Mouse (Mus musculus) intestine, postnatal 0 days (tissue): Measurements from ENCODE around the gene Pdilt. TPM values are rescaled to one million over a fixed set of nuclear protein-coding genes. Genes with fewer than 3 reads are reported as not detected.
"Not testable (repeated sequence)": the region's sequence is repeated elsewhere in the genome, so short reads cannot be mapped to it uniquely, and the experiment has no call there.

Experiments
- ATAC-seq: fragments of 200-750 bp; cut with Nextera tagmentation; 2 replicates; pipeline ENCODE4 v1.8.0; 2017; ENCODE audit warnings: mild to moderate bottlenecking, moderate TSS enrichment, moderate library complexity
- H3K27ac ChIP-seq: fragments of 300-500 bp; sonication (generic); 2 replicates; pipeline ENCODE4 v1.5.1; 2014; ENCODE audit warnings: mild to moderate bottlenecking, low read depth, low read length, moderate library complexity
- H3K27me3 ChIP-seq: fragments of 300-500 bp; sonication (generic); replicated peaks from 2 replicates; pipeline ENCODE4 v1.6.1; 2014; ENCODE audit warnings: low read length, mixed read lengths; ENCODE audit not compliant: control insufficient read depth, insufficient read depth
- H3K36me3 ChIP-seq: fragments of 300-500 bp; sonication (generic); 2 replicates; pipeline ENCODE4 v1.6.1; 2014; ENCODE audit warnings: mild to moderate bottlenecking, moderate library complexity; ENCODE audit not compliant: control insufficient read depth, insufficient read depth
- H3K4me1 ChIP-seq: fragments of 300-500 bp; sonication (generic); replicated peaks from 2 replicates; pipeline ENCODE4 v1.6.1; 2014; ENCODE audit warnings: antibody characterized with exemption, low read length, mixed read lengths; ENCODE audit not compliant: control insufficient read depth, insufficient read depth
- H3K4me2 ChIP-seq: fragments of 300-500 bp; sonication (generic); replicated peaks from 2 replicates; pipeline ENCODE4 v1.6.1; 2014; ENCODE audit warnings: low read depth, mild to moderate bottlenecking, moderate library complexity
- H3K4me3 ChIP-seq: fragments of 300-500 bp; sonication (generic); 2 replicates; pipeline ENCODE4 v1.5.1; 2014; ENCODE audit warnings: low read depth, low read length
- H3K9ac ChIP-seq: fragments of 300-500 bp; sonication (generic); 2 replicates; pipeline ENCODE4 v1.6.1; 2014; ENCODE audit warnings: mild to moderate bottlenecking, low read depth, low read length
- H3K9me3 ChIP-seq: fragments of 300-500 bp; sonication (generic); 2 replicates; pipeline ENCODE4 v1.6.1; 2016; ENCODE audit warnings: mixed run types; ENCODE audit not compliant: control insufficient read depth
- CTCF ChIP-seq: sonication (generic); IDR thresholded peaks from 2 replicates; pipeline ENCODE4 v1.5.1; 2016; ENCODE audit warnings: low read depth, mild to moderate bottlenecking, control low read depth, antibody characterized with exemption, moderate library complexity
- WGBS: fragments of 180-500 bp; shearing (Covaris S2); extraction: QIAGEN DNeasy Blood & Tissue Kit; methylation state at CpG from one replicate; pipeline ENCODE4 v1.1.7; 2014; 5-methylcytosine and 5-hydroxymethylcytosine counted together
- polyA plus RNA-seq: library from polyadenylated mRNA; unstranded; fragments of >200 nt; fragmentation: Nextera tagmentation; extraction: Ambion mirVana; gene quantifications from 2 replicates; pipeline ENCODE4 v1.2.1, GENCODE M21; 2015

Gene Pdilt
- not detected in 2 replicates for polyA plus RNA-seq

DNA sequence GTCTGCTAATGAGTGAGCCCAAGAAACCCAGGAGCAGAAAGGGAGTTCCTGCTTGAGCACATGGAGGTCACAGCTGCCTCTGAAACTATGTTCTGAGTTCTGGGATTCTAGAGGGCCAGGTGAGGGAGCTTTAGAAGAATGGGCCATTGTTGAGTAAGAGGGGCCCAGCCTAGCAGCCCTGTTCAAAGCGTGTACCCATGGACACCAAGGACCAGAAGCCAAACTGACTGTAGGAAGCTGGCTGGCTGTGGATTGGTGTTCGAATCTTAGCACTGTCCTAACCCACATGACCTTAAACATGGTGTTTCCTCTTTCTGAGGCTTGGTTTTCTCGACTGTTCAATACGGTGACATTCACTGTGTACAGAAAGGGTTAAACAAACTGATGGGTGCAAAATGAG is at the start of gene Pdilt:
TSS of gene Pdilt (minus strand) at position 101 of the 400 bp plus-strand sequence.
- Histone ChIP-seq H3K4me1 (0 out of 2 replicates have a peak, but pooled peaks cover 3% of the 10 kb centered on the region), H3K27ac (no peak within 1 kb of the TSS), H3K9me3 (no peaks in the 10 kb centered on the region), H3K4me2 (no peak within 1 kb of the TSS), H3K9ac (no peak within 1 kb of the TSS), H3K4me3 (no peak within 1 kb of the TSS), H3K27me3 (no peaks in the 10 kb centered on the region), H3K36me3 (no peaks in the 10 kb centered on the region)
- WGBS: 63% methylated on average over 4 of the region's 4 CpGs
- TF ChIP-seq CTCF: no peak
- no peak for ATAC-seq

DNA sequence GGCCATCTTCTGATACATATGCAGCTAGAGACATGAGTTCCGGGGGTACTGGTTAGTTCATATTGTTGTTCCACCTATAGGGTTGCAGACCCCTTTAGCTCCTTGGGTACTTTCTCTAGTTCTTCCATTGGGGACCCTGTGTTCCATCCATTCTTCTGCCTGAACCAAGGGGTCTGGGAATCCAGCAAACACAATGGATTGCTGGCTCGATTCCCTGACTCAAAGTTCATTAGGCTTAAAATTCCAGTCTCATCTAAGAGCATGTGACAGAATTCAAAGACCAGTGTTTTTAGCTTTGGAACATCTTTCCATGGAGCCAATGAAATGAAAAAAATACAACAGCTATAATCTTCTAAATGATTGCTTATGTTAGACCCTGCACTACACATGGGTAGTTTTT is 39.2 kb upstream of the Pdilt start:
- H3K9me3 ChIP-seq, H3K27me3 ChIP-seq, H3K4me2 ChIP-seq, ATAC-seq, H3K9ac ChIP-seq, H3K4me3 ChIP-seq, H3K4me1 ChIP-seq, H3K36me3 ChIP-seq, H3K27ac ChIP-seq: not testable (repeated sequence)
- WGBS: 81% methylated on average over 2 of the region's 2 CpGs

DNA sequence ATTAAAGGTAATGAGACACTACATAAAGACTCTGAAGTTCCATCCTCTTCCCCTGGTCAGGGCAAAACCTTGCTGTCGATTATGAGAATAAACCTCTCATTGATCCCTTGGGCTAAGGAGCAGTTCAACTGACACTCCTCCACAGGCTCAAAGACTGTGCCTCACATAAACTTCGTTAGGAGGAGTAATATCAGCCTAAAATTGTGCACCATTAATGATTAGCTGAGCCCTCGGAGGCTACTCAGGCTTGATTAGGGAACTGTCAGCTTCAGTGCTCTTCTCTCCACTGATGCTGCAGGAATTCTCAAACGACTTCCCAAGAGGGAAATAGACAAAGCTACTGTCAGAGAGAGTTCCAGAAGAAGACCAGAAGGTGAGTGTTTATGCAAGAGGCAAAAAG is 38.2 kb upstream of the Pdilt start:
- ATAC-seq: no peak
- 41% methylated on average over 4 of the region's 4 CpGs for WGBS
- no peak overlapping the region for H3K4me2 ChIP-seq
- H3K9me3 ChIP-seq: no peaks in the 10 kb centered on the region
- H3K4me3 ChIP-seq: no peak overlapping the region
- no peak overlapping the region for H3K27ac ChIP-seq
- H3K27me3 ChIP-seq: no peaks in the 10 kb centered on the region
- no peak for TF ChIP-seq CTCF
- H3K4me1 ChIP-seq: no peaks in the 10 kb centered on the region
- H3K36me3 ChIP-seq: no peaks in the 10 kb centered on the region
- no peak overlapping the region for H3K9ac ChIP-seq

DNA sequence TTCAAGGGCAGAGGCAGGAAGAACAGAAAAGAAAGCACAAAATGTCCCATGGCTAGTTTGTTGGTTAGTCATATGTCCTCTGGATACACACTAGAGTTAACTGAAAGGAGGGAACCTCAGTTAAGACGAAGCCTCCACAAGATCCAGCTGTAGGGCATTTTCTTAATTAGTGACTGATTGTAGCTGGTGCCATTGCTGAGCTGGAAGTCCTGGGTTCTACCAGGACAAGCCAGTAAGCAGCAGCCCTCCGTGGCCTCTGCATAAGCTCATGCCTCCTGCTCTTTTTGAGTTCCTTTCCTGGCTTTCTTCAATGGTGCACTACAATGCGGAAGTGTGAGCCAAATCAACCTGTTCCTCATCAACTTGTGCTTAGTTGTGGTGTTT is 37.2 kb upstream of the Pdilt start:
- Histone ChIP-seq H3K9me3 (no peaks in the 10 kb centered on the region), H3K4me3 (no peak overlapping the region), H3K27me3 (no peaks in the 10 kb centered on the region), H3K27ac (no peak overlapping the region), H3K4me1 (no peaks in the 10 kb centered on the region), H3K4me2 (no peak overlapping the region), H3K9ac (no peak overlapping the region), H3K36me3 (no peaks in the 10 kb centered on the region)
- ATAC-seq: no peak
- TF ChIP-seq CTCF: no peak
- 83% methylated on average over 3 of the region's 3 CpGs for WGBS

DNA sequence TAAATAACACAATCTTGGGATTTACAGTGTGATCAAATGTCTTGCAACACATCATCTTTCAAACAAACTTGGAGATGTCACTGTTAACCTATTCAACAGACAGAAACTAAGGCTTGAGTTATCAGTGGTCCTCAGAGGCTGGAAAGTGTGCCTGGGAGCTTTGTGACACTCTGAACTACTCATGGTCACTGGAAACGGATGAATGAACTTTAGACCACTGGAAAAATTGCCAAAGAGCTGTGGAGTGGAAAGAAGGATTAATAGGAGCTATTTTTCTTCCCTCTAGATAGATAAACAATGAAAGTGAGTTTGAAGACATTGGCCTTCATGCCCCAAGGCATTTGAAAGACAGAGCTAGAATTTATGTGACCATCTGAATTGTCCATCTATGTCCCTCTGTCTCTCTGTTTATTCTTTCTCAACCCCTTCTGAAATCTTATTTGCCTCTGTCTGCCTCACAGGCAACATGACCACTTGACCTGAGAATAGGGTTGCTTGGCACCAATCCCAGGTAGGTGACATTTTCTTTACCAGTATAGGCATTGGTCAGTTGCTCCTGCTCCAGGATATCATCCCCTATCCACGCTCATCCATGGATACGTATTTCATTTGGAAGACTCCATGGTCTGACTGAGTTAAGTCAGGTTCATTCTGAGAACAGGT is 36.6 kb upstream of the Pdilt start:
- WGBS: 73% methylated on average over 3 of the region's 3 CpGs
- no peak overlapping the region for H3K4me3 ChIP-seq
- TF ChIP-seq CTCF: no peak
- no peaks in the 10 kb centered on the region for H3K9me3 ChIP-seq
- H3K27me3 ChIP-seq: no peaks in the 10 kb centered on the region
- H3K36me3 ChIP-seq: no peaks in the 10 kb centered on the region
- ATAC-seq: no peak
- no peak overlapping the region for H3K4me2 ChIP-seq
- no peak overlapping the region for H3K9ac ChIP-seq
- H3K4me1 ChIP-seq: no peaks in the 10 kb centered on the region
- no peak overlapping the region for H3K27ac ChIP-seq

DNA sequence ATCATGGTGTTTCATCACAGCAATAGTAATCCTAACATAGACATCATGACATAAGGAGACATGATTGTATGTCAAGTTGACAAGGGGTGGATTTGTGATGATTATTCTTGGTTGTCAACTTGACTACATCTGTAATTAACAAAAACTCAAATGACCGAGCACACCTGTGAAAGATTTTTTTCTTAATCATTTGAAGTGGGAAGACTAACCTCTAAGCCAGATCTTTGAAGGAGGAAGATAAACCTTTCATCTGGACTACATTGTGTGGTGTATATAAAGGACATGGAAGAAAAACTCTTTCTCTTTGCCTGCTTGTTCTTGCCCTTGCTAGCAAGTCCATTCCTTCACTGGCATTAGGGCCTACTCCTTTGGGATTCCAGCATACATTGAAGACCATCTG is 30.8 kb upstream of the Pdilt start, which contains the start of gene Acsm2:
TSS of gene Acsm2 (plus strand) at position 301 of the 400 bp plus-strand sequence.
- Histone ChIP-seq H3K27ac (no peak within 1 kb of the TSS), H3K4me1 (no peaks in the 10 kb centered on the region), H3K36me3 (no peaks in the 10 kb centered on the region), H3K4me2 (no peak within 1 kb of the TSS), H3K27me3 (no peaks in the 10 kb centered on the region), H3K4me3 (no peak within 1 kb of the TSS), H3K9me3 (no peaks in the 10 kb centered on the region), H3K9ac (no peak within 1 kb of the TSS)
- TF ChIP-seq CTCF: no peak
- WGBS: 85% methylated on average over 1 of the region's 1 CpGs
- no peak for ATAC-seq
